Mouse (Mus musculus) mesoderm, embryonic 11.5 days (tissue): ENCODE results near the gene Ggta1.
"Not testable (repeated sequence)": the region's sequence is repeated elsewhere in the genome, so short reads cannot be mapped to it uniquely, and the experiment has no call there.

Source experiments
- DNase-seq: peaks from one replicate; pipeline ENCODE4 v3.0.0-alpha.2; 2012; ENCODE audit warnings: low read depth, low spot score

Gene Ggta1

DNA sequence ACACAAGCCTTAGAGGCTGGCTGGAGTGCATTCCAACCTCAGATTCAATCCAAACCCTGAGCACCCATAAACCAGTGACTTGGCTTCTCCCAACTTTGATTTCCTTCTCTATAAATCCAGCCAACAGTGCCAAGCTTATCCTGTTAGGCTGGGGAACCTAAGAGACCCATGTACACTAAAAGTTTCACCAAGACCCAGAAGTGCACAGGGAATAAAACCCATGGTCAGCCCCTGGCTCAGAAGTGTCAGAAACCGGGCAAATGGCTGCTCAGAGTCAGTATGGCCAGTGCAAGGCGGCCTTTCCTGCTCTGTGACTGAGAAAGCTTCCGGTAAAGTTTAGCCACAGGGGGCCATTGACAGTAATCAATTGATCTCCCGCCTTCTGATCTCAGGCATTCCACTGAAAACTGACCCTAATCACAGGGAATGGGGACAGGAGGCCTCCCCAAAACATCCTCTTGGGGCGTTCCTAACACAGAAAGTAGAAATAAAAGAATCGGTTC, 2.6 kb downstream of the Ggta1 start:
- DNase-seq, result no peak

GRCm38 (mm10) chr2:35459316-35459715, 3.7 kb downstream of the Ggta1 start:
- DNase-seq, result no peak

GRCm38 (mm10) chr2:35458421-35458820, 4.6 kb downstream of the Ggta1 start:
- DNase-seq, result no peak

DNA sequence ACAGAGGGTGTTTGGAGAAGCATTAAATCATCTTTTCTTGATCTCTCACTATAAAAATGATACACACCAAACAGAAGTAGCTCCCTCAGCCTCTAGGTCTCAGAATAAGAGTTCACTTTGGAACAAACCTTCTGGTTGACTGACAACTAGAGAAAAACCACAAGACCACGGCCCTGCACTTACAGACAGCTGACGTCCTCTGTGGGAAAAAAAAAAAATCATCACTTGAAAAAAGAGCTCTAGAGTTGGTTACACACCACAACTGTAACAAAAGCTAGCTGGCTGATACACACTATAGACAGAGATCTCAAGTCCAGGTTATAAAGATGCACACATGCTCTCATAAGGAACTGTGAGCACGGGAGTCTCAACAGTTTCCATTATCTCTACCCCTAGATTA, 9.3 kb downstream of the Ggta1 start:
- DNase-seq, result no peak

DNA sequence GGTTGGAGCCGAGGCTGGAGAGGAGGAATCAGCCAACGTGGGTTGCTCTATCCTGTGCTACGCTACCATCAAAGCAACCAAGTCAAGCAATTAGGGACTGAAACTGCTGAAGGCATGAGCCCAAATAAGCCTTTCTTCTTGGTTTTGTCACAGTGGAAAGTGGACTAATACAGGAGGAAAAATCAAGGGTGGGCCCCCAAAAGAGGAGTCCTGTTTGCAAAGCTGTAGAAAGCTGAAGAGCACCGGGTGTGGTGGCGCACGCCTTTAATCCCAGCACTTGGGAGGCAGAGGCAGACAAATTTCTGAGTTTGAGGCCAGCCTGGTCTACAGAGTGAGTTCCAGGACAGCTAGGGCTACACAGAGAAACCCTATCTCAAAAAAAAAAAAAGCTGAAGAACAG, 10.3 kb downstream of the Ggta1 start:
- DNase-seq, result not testable (repeated sequence)

- no peak for DNase-seq
Measured at GRCm38 (mm10) chr2:35451484-35452050, 11.5 kb downstream of the Ggta1 start.

DNA sequence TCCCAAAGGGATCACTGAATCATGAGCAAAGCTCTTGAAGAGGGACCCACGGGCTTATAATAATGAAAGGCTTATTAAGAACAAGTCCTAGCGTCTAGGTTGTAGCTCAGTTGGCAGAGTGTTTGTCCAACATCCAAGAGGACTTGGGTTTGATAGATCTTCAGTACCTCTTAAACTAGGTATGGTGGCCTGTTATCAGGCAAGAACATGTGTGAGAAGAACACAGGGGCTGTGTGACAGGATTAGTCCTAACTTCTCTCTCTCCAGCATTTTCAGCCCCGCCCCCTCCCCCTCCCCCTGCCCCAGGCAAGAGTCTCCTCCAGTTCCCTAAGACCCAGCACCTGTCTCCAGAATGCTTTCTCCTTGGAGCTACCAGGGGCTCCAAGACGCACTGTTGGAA, 12.2 kb downstream of the Ggta1 start:
- DNase-seq, result no peak

GRCm38 (mm10) chr2:35449687-35450622, 13.1 kb downstream of the Ggta1 start:
- no peak for DNase-seq

DNA sequence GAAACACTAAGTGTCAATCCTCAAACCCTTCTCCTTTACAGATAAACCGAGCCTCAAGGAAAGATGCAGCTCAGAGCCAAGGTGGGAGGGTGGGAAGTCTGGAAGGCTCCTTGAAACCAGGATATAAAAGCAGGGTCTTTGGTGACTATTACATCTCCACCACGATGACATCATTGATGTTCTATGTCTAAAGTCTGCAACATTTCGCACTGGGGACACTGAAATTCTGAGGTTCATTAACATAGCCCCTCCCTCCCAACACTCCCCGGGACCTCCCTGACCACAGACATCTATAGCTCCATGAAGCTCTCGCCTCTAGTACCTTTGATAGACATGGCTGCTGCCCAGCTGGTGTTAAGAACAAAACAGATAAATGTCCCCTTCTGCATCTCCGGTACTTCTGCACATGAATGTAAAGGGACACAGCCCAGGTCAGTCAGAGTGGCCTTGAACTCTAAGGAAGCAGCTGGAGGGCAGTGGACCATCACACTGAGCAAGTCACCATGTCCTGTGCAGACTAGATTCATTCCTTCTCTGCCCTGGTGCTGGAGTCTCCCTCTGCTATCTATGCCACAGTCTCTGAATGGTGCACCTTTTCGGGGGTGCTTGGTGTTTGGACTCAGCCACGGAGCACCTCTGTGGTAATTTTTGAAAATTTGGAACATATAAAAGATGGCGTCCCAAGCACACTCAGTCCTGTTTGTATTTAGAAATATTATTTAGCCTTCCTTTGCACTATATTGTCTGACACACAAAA, 13.9 kb downstream of the Ggta1 start:
- DNase-seq, result no peak

DNA sequence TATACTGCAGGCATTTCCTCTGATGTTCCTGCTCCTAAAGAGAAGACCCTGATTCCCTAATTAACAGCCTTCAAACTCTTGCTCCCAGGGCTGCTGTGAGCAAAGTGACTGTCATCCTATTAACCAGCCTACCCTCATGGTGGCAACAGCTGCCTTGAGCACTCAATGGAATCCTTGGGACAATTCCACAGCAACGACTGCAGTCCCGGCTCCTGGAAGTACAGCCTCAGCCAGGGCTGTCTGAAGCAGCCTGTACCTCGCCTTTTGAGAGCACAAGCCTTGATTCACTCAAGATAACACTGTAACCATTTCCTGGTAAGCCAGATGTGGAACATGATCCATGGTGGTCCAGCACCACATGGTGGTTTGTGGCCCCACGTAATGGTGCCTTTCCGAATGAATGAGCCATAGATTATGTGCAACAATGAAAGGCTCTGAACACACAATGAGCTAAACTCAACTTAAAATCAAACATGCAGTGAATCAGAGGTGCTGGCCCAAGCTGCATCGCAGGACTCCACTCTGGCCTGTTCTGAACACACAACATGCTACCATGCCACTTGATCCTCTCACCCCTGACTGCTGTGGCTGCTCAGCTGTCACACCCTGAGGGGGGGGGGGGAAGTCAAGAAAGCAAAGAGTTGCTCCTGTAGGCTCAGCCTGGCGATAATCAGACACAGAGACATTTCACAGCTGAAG, 14.7 kb downstream of the Ggta1 start:
- no peak for DNase-seq

GRCm38 (mm10) chr2:35447453-35447852, 15.6 kb downstream of the Ggta1 start:
- no peak for DNase-seq

GRCm38 (mm10) chr2:35446798-35447197, 16.2 kb downstream of the Ggta1 start:
- DNase-seq, result no peak

DNA sequence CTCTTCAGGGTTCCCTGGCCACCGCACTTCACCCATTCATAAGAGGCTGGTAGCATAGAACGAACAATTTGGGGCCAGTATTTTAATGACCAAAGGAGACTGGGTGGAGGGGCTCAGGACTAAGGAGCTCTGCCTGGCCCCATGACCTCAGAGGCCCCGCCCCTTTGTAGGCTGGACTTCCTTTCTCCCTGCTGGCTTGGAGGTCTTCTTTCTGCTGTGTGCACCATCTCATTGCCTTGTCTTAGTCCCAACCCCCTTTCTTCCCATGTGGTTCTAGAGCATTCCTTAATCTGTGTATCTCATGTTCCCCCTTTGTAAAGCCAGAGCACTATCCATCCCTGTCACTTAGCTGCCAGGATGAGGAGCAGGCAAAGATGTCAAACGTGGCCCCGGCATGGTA, 16.7 kb downstream of the Ggta1 start:
- DNase-seq, result no peak

- no peak for DNase-seq
Measured at GRCm38 (mm10) chr2:35445610-35446009, 17.4 kb downstream of the Ggta1 start.

- no peak for DNase-seq
Measured at GRCm38 (mm10) chr2:35444764-35445262, 18.2 kb downstream of the Ggta1 start.

GRCm38 (mm10) chr2:35443981-35444763, 18.9 kb downstream of the Ggta1 start:
- DNase-seq, result no peak

GRCm38 (mm10) chr2:35443325-35443724, 19.7 kb downstream of the Ggta1 start:
- no peak for DNase-seq

GRCm38 (mm10) chr2:35442079-35442478, 21.0 kb downstream of the Ggta1 start:
- DNase-seq, result no peak

DNA sequence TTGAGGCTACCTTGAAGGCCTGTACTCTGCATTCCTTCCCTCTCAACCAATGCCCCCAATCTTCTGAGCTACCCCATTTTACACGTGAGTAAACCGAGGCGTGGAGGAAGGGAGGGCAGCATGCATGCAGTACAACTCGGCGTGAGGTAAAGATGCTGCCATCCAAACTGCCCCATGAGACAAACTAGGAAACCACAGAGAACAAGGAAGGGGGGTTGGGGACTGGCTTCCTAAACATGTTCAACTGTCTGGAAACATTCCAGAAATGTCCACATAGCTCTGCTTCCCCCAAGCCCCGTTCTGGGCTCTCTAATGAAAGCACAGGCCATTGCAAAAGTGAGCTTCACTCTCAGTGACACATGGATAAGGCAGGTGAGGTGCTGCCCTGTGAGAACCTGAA, 21.6 kb downstream of the Ggta1 start:
- no peak for DNase-seq

DNA sequence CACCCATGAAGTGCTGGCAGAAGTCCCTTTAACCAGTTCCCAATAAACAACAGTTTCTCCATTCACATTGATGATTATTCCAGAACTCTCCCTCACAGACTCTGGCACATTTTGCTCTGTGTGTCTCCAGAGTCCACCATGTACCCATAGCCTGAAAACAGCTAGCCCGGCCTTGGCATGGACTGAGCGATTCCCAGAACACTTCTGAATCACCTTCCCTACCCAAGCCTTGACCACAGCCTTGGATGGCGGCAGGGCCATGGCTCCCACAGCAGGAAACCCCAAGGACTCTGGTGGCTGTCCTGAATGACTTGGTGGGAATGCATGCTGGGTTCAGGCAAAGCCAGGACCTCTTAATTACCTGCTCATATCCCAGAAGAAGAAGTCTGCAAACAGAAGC, 22.6 kb downstream of the Ggta1 start:
- no peak for DNase-seq

- DNase-seq, result no peak
Measured at GRCm38 (mm10) chr2:35437796-35438195, 25.2 kb downstream of the Ggta1 start.
